Mouse (Mus musculus) right cerebral cortex, postnatal 14 days (tissue): ENCODE measurements around the gene Tnk2.

Source experiments
- DNase-seq: peaks from one replicate; pipeline ENCODE4 v3.0.0; 2022

The Tnk2 gene

GRCm38 (mm10) chr16:32680806-32681205 is 37.1 kb downstream of the Tnk2 start:
- DNase-seq, result no peak

GRCm38 (mm10) chr16:32682194-32682593 is 38.5 kb downstream of the Tnk2 start:
- peak; percentile 74 for DNase-seq

- no peak for DNase-seq
These were observed 39.2 kb downstream of the Tnk2 start for GRCm38 (mm10) chr16:32682841-32683240.

- DNase-seq, result no peak
These were observed 39.7 kb downstream of the Tnk2 start for GRCm38 (mm10) chr16:32683343-32683742.

GRCm38 (mm10) chr16:32685405-32685804 is 41.7 kb downstream of the Tnk2 start:
- no peak for DNase-seq

GRCm38 (mm10) chr16:32685998-32686397 is 42.3 kb downstream of the Tnk2 start:
- no peak for DNase-seq

GRCm38 (mm10) chr16:32687221-32687620 is 43.5 kb downstream of the Tnk2 start:
- no peak for DNase-seq

GRCm38 (mm10) chr16:32688770-32689169 is 45.1 kb downstream of the Tnk2 start:
- DNase-seq, result no peak

GRCm38 (mm10) chr16:32689501-32689900 is 45.8 kb downstream of the Tnk2 start:
- peak; percentile 68 for DNase-seq

- DNase-seq, result no peak
These were observed 53.3 kb downstream of the Tnk2 start for GRCm38 (mm10) chr16:32696841-32697464.

GRCm38 (mm10) chr16:32697665-32698446 is 54.2 kb downstream of the Tnk2 start:
- no peak for DNase-seq

GRCm38 (mm10) chr16:32698550-32698949 is 54.9 kb downstream of the Tnk2 start:
- DNase-seq, result no peak

GRCm38 (mm10) chr16:32703312-32703912 is 59.7 kb downstream of the Tnk2 start:
- DNase-seq, result no peak

- no peak for DNase-seq
These were observed 61.9 kb downstream of the Tnk2 start for GRCm38 (mm10) chr16:32705606-32706005.

GRCm38 (mm10) chr16:32707111-32707823 is 63.6 kb downstream of the Tnk2 start:
- no peak for DNase-seq

- DNase-seq, result no peak
These were observed 64.3 kb downstream of the Tnk2 start for GRCm38 (mm10) chr16:32707824-32708456.

- no peak for DNase-seq
These were observed 64.9 kb downstream of the Tnk2 start for GRCm38 (mm10) chr16:32708457-32709033.

GRCm38 (mm10) chr16:32709116-32709515 is 65.4 kb downstream of the Tnk2 start:
- DNase-seq, result no peak

GRCm38 (mm10) chr16:32710426-32711070 is 66.9 kb downstream of the Tnk2 start:
- no peak for DNase-seq

- DNase-seq, result no peak
These were observed 68.5 kb downstream of the Tnk2 start for GRCm38 (mm10) chr16:32712202-32712601.

- no peak for DNase-seq
These were observed 69.9 kb downstream of the Tnk2 start for GRCm38 (mm10) chr16:32713556-32713955.

GRCm38 (mm10) chr16:32715364-32715763 is 71.7 kb downstream of the Tnk2 start:
- DNase-seq, result no peak
